Mouse (Mus musculus): ENCODE results near the gene Trpm2.

The Trpm2 gene

DNA sequence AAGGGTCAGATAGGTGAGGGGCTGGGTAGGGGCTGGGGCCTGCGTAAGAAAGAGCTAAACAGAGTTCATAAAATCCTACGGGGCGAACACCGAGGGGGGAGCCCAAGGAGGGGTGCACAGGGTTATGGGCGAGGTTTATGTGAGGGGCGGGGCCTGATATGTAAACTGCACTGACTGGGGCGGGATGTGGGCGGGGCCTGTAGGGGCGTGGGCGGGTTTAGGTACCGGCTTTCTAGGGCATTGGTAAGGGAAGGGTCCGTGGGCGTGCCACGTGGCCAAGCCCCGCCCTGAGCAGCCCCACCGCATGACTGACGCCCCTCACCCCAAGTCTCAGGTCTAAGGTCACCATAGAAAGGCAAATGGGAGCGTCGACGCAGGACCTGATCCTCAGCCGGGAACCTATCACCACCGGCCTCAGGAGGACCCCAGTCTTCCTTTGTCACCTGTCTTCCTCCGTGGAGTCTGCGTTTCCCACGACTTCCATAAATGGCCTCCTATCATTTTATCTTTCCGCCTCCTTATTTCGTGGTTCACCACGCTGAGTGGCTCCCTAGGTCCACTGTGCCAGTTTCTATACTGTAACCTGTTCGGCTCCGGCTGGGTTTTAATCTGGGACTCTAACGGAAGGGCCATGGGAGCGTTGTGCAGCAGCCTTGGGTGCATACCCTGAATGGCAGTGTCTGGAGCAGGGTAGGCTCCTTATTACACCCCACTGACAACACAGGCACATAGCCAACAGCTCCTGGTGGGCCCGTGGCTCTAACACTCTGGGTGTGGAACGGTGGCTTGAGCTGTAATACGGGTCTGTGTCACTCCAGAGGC lies 67.3 kb downstream of the Trpm2 start:
- in situ Hi-C loops (cut with MboI, MseI) = no loop called here

DNA sequence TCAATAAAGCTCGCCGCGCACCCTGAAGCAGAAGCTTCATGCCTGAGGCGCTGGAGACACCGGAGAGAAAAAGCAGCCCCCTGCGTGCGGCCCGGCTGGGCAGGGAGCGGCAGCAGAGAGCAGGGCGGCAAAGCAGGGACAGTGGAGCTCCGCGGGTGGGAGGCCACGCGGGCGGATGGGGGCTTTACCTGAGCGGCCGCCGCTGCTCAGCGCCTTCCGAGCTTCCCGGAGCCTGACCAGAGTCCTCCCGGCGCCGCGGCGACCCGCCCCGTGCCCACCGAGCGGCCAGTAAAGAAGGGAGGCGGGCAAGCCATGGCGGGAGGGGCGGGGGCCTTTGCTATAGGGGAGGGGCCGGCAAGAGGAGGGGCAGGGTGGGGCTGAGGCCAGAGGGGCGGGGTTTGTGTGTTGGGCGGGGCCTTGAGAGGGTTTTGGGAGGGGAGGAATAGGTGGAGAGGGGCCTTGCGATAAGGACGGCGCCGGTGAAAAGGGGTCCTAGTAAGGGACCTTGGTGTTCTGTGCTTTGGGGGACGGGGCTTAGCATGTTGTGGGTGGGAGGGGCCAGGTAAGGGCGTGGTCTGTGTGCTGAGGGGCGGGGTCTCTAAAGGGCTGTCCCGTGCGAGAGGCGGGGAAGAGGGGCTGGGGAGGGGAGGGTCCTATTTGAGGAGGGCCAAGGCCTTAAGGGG lies 68.0 kb downstream of the Trpm2 start, which contains the start of gene Lrrc3:
Lrrc3 (minus strand) TSS at position 326 of the 683 bp plus-strand sequence.
- in situ Hi-C loops (cut with MboI, MseI) = no loop called here

GRCm38 (mm10) chr10:77901871-77902210 lies 68.5 kb downstream of the Trpm2 start:
- in situ Hi-C loops (cut with MboI, MseI) = no loop called here

GRCm38 (mm10) chr10:77900903-77901818 lies 69.2 kb downstream of the Trpm2 start:
- in situ Hi-C loops (cut with MboI, MseI) = no loop called here

DNA sequence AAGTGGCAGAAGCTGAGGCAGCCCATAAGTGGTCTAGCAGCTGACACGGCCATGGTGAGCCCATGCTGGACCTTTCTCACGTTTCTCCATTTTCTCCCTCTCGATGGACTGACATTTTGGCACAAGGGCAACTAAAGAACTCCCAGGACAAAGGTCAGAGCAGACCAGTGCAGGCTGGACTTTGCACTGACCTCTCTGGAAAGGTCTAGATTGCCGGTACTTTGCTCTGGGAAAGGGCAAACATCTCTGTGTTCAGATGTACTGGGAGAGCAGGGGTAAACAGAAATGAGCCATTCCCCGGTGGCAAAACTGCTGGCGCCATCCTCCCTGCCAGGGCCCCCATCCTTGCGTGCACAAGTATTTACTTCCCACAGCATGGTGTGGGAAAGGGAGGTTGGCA lies 70.2 kb downstream of the Trpm2 start:
- in situ Hi-C loops (cut with MboI, MseI) = no loop called here

DNA sequence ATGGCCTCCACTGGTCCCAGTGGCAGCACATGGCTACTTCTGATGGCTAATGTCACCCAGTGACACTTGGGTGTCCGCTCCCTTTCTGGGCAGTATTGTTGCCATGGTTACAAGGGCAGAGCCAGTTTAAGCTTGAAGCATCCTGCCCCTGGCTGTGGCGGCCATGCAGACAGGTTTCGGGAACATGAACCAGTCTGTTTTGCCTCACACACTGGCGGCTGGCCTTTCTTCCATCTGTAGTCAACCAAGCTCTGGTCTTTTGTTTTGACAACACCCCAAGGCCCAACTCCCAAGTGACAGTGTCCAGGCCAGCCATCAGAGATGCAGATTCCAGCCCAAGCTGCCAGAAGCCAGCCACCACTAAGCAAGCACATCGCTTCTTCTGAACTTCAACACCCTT lies 74.8 kb downstream of the Trpm2 start:
- in situ Hi-C loops (cut with MboI, MseI) = no loop called here

DNA sequence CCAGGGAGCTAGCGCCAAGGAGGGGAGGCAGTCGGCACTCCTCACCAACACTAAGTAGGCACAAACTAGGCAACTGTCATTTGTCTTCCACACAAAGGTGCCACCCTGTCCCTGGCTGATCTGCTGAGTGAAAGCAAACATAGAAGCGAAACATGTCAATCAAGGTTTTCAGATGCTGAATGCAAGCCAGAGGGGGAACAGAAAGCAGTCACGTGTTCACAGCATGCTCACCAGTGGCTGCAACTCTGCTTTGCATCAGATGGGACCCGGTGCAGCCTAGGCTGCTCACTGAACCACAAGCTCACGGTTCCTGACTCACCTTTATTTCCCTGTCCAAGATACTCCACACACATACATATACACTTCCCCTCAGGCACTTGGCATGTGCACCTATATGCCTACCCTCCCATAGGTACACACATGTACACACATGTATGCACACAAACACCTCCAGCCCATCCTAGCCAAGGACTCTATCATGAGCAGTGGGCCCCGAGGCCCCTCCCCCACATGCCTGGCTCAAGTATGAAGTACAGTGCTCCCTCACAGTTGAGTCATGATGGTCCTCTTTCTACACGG lies 79.3 kb downstream of the Trpm2 start:
- in situ Hi-C loops (cut with MboI, MseI) = no loop called here

DNA sequence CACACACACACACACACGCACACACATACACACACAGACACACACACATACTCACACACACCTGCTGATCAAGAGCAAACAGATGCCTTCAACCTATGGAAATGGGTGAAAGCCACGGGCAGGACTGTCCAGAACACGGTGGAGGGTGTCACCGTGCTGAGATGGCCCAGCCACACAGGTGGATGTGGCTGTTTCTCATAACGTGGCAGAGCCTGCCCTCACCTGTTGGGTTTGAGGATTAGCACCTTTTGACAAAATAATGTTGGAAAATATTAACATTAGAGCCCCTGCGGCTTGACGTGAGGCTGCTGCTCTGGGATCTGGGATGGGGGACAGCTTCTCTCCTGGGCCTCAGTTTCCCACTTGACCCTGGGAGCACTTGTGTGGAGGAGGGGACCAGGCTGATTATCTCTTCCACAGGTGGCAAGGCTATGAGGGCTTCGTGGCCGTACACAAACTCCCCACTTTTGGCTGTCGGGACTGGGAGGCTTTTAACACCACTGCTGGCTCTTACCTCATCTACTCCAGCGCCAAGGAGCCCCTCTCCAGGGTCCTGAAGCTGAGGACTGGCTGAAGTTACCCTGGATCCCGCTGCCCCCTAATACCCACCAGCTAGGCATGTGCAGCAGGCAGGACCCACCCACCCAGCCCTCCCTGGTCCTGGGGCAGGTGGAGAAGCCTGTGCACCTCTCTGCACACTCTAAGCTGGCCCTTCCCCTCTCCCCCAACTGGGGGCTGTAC lies 84.2 kb downstream of the Trpm2 start:
- in situ Hi-C loops (cut with MboI, MseI) = no loop called here

DNA sequence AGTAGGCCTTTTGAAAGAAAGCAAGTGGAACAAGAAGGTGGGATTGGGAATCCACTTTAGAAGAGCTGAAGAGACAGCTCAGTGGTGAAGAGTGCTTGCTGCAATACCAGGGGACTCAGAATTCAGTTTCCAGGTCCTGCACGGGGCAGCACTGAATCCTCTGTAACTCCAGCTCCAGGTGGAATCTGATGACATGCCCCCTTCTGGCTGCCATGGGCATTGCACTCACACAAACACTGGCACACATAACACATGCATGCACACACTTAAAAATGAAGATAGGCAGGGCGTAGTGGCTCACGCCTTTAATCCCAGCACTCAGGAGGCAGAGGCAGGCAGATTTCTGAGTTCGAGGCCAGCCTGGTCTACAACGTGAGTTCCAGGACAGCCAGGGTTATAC lies 87.8 kb downstream of the Trpm2 start:
- in situ Hi-C loops (cut with MboI, MseI) = no loop called here

DNA sequence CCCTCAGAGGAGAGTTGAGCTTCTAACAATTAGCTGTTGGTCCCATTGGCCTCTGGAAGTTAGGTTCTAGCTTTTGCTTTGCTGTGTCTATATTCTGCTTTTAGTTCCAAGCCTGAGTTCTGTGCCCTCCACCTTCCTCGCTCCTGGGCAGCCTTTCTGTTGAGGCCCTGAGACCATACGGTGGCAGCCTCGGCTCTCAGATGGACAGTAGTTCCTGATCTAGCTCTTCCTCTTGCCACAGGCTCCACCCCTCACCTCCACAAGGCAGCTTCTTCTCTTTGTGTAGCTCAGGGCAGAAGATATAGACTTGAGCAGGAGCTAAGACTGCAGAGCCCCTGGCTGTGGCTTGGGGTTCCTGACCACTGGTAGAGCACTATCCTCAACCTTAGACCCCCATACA lies 90.1 kb downstream of the Trpm2 start:
- in situ Hi-C loops (cut with MboI, MseI) = no loop called here

DNA sequence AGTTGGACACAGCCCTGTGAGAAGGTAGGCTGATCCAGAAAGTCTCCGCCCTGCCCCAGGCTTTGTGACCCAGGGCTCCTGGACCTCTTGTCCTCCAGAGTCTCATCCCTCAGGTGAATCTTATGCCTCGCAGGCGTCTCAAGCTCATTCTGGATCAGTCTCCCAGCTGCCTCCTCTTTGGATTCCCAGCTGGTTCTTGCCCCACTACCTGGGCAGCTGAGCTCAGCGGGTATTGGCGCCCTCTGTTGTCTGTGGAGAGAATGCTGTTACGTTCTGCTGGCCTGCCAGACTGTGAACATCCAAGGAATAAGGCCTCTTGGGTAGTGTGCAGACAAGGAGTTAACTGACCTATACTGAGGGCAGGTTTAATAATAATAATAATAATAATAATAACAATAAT lies 91.4 kb downstream of the Trpm2 start:
- in situ Hi-C loops (cut with MboI, MseI) = no loop called here

DNA sequence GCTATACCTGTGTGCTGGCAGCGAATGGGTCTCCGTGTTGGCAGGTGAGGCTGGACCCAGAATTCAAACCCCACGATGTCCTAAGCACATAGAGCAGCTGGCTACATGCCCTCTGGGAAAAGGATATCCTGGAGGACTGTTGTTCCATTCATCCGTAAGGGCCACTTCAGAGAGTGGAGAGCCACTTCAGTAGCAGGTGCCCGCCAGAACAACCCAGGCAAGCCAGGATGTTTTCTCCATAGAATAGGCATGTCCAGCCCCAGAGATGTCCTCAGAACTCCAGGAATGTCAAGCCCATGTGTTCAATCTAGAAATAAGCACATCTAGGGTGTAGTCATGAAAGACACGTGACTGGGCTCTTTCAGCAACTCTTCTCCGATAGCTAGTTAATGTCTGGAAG lies 100.7 kb downstream of the Trpm2 start:
- in situ Hi-C loops (cut with MboI, MseI) = no loop called here

DNA sequence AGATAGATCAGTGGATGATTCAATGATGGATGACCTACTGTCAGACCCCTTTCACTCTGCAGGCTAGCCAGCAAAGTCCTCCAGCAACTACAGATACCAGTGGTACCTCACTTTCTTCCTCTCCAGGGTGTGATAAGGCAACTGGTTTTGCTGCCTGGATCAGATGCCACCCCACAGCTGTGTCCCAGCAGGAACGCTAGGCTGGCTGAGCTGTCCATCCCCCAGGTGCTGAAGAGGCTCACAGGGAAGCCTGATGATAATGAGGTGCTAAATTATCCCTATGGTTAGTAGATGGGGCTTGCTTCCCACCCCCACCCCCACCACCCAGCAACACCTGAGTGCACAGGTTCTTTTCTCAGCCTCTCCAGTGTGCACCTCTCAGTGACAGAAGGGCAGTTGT lies 102.8 kb downstream of the Trpm2 start:
- in situ Hi-C loops (cut with MboI, MseI) = no loop called here

- in situ Hi-C loops (cut with MboI, MseI) = no loop called here
Measured at GRCm38 (mm10) chr10:77864762-77865143, 105.6 kb downstream of the Trpm2 start.

- in situ Hi-C loops (cut with MboI, MseI) = no loop called here
Measured at GRCm38 (mm10) chr10:77864067-77864761, 106.1 kb downstream of the Trpm2 start.

GRCm38 (mm10) chr10:77861675-77862074 lies 108.7 kb downstream of the Trpm2 start, which contains the start of gene Gm3285:
Gene Gm3285, plus strand, starts transcription at chr10:77861975.
- in situ Hi-C loops (cut with MboI, MseI) = no loop called here
